Mouse (Mus musculus) kidney, adult 9 months (tissue): ENCODE results near the gene Brinp3.
"Not testable (repeated sequence)": the region's sequence is repeated elsewhere in the genome, so short reads cannot be mapped to it uniquely, and the experiment has no call there.

ENCODE experiments used
- DNase-seq: peaks from one replicate; pipeline ENCODE4 v3.0.0; 2022

The Brinp3 gene

GRCm38 (mm10) chr1:146494681-146495331 is at the start of gene Brinp3:
TSS of gene Brinp3 (plus strand) at chr1:146494760.
- no peak for DNase-seq

DNA sequence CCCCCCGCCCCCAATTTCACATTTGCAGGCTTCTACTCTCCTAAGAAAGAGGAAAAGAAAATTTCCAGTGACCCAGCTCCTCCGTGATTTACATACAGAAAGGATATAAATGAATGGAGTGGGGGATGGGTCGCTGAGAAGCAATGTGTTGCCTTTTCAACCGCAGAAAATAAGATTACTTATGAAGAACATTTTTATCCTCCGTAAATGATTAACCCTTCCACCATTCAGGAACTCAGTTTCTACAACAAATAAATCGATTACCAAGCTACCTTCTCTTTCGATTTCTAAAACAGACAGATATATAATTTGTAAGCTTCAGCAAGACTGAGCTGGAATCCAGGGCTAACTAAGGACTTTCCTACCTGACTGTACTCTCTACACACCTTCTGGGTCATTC is 339 bp upstream of the Brinp3 start:
- DNase-seq: no peak

- no peak for DNase-seq
Observed at GRCm38 (mm10) chr1:146495386-146495785, 826 bp downstream of the Brinp3 start.

DNA sequence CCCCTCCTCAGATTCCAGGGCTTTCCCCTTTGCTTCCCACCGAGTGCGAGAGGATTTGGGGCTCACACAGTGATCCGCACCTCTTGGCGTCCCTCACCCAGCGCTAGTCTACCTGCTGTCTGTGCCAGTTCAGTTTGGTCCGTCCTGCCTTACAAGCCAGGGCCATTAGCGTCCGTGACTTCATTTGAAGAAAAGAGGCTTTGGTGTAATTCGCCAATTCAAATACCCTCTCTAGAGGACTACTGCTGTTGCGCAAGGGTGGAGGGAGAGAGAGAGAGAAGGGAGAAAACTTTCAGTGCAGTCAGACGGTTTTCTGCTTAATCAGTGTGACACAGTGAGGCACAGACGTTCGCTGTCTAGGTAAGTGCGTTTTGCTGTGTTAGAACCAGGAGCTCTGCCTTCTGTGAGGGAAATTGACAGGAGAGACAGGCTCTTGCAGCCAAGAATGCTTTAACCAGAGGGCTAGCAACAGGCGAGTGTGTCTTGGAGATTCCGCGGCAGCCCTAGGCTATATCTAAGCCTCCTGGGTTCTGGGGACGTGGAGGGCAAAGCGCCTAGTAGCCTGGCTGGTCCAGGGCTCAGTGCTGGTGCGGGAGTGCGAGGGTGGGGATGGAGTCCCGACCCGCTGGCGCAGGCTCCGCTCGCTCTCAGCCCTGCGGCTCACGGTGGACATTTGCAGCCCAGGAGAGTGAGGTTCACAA is 3.0 kb downstream of the Brinp3 start:
- DNase-seq: no peak

DNA sequence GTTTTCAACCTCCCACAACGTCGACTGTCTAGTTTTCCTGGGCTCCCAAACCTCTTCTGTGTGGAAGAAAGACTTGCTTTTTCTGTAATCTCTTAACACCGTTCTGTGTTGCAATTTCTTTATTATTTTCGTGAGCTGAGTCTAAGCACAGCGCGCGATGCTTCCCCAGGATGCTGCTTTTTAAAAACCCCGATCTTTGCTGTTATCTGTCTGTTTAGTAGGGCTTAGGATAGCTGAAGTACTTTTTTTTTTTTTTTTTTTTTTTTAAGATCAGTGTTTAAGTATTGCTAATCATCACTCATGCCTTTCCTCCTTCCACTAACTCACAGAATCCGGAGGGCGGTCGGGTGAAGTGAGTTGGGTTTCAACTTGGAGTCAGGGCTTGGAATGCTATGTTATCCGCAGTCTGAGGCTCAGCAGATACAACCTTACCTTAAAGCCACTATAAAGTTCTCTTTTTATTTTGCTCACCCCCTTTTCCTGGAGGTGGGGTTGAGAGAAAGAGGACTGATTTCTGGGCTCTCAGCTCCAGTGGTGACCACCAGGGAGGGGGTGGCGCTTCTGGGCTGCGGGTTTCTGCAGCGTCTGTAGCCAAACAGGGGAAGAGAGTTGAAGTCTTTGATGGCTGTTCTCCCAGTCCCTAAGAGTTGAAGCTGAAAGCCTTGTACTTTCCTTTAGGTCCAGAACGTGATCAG is 3.7 kb downstream of the Brinp3 start:
- DNase-seq: no peak

- DNase-seq: peak; percentile 50
Observed at GRCm38 (mm10) chr1:146498780-146499114, 4.2 kb downstream of the Brinp3 start.

GRCm38 (mm10) chr1:146515377-146515776 is 20.8 kb downstream of the Brinp3 start:
- no peak for DNase-seq

DNA sequence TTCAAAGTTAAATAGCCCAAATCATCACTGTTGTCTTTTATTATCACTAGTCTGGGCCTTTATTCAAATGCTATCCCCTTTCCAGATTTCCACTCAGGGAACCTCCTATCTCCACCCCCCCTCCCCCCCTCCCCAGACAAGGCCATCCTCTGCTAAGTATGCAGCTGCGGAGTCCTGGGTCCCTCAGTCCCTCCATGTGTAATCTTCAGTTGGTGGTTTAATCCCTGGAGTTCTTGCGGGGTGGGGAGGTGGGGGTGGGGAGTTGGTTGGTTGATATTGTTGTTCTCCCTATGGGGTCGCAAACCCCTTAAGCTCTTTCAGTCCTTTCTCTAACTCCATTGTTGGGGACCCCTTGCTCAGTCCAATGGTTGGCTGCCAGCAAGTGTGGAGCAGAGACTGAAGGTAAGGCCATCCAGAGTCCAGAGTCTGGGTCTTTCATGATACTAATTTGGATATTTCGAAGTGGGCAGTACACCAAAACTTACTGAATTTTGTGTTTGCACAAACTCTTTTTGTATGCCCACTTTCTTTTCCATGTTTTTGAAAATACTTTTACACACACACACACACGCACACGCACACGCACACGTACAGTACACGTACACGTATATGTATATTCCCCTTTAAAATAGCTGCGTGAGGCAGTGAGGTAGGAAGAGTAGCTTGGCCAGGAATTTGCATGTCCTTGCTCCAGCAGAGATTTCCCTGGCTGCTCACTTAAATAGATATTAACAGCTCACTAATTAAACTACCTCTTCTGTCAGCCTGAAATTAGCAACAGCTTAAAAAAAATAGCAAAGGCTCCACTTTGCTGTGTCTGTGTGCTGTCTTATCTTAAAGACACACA is 29.4 kb downstream of the Brinp3 start:
- DNase-seq: no peak

DNA sequence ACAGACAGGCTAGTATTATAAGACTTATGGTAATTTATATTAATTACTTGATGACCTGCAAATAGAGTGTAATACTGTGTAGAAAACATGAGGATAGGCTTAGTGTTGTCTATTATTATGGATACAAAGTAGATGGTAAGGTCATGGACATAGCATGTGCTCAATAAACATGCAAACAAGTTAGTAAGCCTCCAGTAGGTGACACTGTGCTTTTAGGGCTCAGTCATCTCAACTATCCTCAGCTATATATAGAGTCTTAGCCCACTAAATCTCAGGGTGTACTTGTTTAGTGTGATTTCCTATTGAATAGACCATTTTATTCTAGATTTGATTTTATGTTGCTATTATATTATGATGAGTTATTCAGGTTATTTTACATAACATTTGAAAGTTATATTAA is 34.0 kb downstream of the Brinp3 start:
- DNase-seq: no peak

GRCm38 (mm10) chr1:146546847-146547428 is 52.4 kb downstream of the Brinp3 start:
- DNase-seq: no peak

GRCm38 (mm10) chr1:146556982-146557381 is 62.4 kb downstream of the Brinp3 start:
- no peak for DNase-seq

DNA sequence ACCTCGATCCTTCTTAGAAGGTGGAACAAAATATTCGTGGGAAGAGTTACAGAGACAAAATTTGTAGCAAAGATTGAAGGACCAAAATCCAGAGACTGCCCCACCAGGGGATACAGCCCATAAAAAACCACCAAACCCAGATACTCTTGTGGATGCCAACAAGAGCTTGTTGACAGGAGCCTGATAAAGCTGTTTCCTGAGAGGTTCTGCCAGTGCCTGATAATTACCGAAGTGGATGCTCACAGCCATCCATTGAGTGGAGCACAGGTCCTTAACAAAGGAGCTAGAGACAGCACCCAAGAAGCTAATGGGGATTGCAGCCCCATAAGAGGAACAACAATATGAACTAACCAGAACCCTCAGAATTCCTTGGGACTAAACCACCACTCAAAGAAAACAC is 67.6 kb downstream of the Brinp3 start:
- DNase-seq: no peak

DNA sequence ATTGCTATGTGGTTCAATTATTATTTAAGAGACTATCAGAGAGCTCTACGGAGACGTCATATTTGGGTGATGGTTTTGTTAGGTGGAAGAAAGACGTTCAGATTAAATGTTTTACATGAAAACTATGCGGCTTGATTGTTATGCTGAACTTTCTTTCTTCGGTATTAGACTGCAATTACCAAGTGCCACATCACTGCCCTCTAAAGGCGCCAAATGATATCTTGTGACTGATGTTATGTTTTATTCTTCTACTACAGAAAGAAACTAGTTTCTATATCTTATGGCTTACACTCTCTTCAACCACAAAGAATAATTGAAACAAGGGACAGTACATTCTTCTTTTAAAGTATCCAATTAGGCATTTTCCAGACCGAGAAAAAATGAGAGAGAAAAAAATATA is 89.6 kb downstream of the Brinp3 start:
- DNase-seq: no peak

DNA sequence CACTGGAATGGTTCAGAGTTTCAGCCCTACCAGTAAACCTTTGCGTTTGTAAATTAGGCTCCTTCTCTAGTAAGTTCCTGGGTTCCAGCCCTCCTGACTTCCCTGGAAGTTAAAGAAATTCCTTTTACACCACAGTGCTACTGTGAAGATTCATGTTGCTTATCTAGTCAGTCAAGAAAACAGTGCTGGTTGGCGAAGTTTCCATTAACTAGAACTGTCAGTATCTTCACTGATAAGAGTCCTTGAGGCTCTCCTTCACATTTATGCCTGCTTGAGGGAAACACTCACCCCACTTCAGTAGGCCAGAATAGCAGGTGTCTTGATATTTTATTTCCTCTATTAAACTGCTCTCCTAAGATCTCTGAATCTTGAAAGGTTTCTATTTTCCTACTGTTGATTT is 138.3 kb downstream of the Brinp3 start:
- DNase-seq: no peak

DNA sequence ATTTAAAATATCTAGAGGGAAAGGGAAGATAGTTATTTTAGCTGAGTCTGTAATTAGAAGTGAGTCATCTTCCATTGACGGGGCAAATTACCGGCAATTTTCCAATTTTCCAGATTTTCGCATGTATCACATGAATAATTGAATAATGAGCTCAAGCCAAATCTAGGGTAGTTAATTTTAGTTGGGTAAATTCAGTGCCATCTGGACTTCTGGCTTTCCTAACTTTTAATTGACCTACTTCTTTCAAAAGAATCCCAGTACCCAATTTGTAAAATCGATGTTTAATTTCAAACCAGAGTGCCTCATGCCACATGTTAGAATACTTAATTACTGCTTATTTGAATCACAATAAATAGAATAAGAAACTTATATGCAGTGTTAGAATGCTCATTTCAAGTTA is 162.7 kb downstream of the Brinp3 start:
- no peak for DNase-seq

GRCm38 (mm10) chr1:146700724-146701123 is 206.2 kb downstream of the Brinp3 start:
- DNase-seq: no peak

- no peak for DNase-seq
Observed at GRCm38 (mm10) chr1:146719556-146719955, 225.0 kb downstream of the Brinp3 start.

- not testable (repeated sequence) for DNase-seq
Observed at GRCm38 (mm10) chr1:146724784-146725513, 230.4 kb downstream of the Brinp3 start.

DNA sequence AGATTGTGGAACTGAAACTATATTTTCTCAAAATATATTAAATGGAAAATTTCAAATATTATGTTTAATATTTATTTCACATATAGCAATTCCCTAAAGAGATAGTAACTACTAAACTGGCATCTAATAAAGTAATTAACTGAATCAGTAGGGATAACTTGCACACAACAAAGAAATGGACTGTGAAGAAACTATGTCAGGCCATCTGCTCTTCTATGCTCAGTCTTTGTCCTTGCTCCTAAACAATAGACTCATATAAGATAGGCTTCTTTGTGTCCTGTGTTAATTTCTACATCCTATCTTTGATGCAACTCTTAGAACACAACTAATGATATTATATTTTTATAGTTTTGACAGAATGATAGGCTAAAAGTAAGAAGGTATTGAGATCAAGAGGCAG is 256.5 kb downstream of the Brinp3 start:
- no peak for DNase-seq

GRCm38 (mm10) chr1:146783259-146783658 is 288.7 kb downstream of the Brinp3 start:
- DNase-seq: no peak

DNA sequence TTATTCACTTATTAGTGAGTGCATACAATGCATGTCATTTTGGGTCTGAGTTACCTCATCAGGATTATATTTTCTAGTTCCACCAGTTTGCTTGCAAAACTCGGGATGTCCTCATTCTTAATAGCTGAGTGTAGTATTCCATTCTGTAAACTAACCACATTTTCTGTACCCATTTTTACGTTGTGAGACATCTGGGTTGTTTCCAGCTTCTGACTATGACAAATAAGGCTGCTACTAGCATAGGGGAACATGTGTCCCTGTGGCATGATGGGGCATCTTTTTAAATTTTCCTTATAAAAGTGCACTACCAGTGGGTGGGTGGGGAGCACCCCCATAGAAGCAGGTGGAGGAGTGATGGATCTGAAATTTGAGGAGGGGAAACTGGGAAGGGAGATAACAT is 292.7 kb downstream of the Brinp3 start:
- DNase-seq: no peak

- DNase-seq: no peak
Observed at GRCm38 (mm10) chr1:146792826-146793225, 298.3 kb downstream of the Brinp3 start.
